Comparison of ENCODE assay signal across 8 mouse cellular contexts in the genomic region with DNA sequence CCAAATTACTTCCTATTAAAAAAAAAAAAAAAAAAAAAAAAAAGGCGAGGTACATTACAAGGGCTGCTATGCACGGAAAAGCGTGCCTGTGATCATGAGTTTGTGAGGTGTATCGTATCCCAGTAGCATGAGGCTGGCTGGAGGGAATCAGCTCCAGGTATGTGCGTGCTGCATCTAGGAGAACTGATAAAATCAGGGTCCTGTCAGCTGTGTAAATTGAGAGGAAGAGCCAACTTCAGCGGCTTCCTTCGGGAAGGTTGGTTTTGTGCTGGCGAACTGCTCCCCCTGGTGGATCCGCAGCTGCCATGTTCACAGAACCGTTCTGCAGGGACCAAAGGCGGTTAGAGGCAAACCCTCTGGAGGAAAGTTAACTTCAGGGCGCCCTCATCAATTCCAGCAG.
A peak's percentile ranks its signal among the peaks of the same experiment; 100 is the strongest.
DNase-seq lines count a peak whose midpoint lies in the region; ATAC-seq and TF ChIP-seq lines count a peak whose summit lies in the region.

No protein-coding gene starts in this region.

- peak; percentile 84 for ATAC-seq in hindbrain, embryonic 13.5 days (ENCODE audit: low FRiP score)
- peak; percentile 66 for ATAC-seq in lung, postnatal 0 days

- no peaks in the 10 kb centered on the region for H3K9me3 ChIP-seq in hindbrain, embryonic 13.5 days
- no peaks in the 10 kb centered on the region for H3K9me3 ChIP-seq in lung, postnatal 0 days (ENCODE audit: low read length)

- H3K27me3 ChIP-seq in hindbrain, embryonic 13.5 days = peaks cover 16% of the 10 kb centered on the region; the same call in 1 of the 2 replicates
- no peaks in the 10 kb centered on the region for H3K27me3 ChIP-seq in lung, postnatal 0 days (replicated peaks; ENCODE audit: insufficient read depth, low read length)

- peak overlapping the region; percentile 62 for H3K4me2 ChIP-seq in hindbrain, embryonic 13.5 days
- H3K4me2 ChIP-seq in lung, postnatal 0 days (replicated peaks; ENCODE audit: low read depth, low read length) = peak overlapping the region; percentile 58

- peak overlapping the region; percentile 61; the same call in 1 of the 2 replicates for H3K9ac ChIP-seq in hindbrain, embryonic 13.5 days
- H3K9ac ChIP-seq in lung, postnatal 0 days (replicated peaks; ENCODE audit: low read depth) = no peak overlapping the region

- TF ChIP-seq CTCF in lung, postnatal 0 days (IDR thresholded peaks at IDR 0.05) = peak; percentile 92

- H3K36me3 ChIP-seq in hindbrain, embryonic 13.5 days = no peaks in the 10 kb centered on the region
- H3K36me3 ChIP-seq in lung, postnatal 0 days (ENCODE audit: insufficient read depth, low read length) = no peaks in the 10 kb centered on the region

- peak; percentile 29 for DNase-seq in WW6 (ENCODE audit: low read depth, low spot score)
- DNase-seq in cerebellum, postnatal 14 days = peak; percentile 87 to 89
- peak; percentile 50 to 71 for DNase-seq in frontal cortex, postnatal 25 days (ENCODE audit: low spot score in 2 of 2)
- peak; percentile 80 to 85 for DNase-seq in layer of hippocampus, postnatal 14 days (ENCODE audit: low spot score in 2 of 2)
- peak; percentile 93 for DNase-seq in lung, postnatal 0 days (ENCODE audit: low spot score)
- peak; percentile 89 for DNase-seq in retina, embryonic 14.5 days (ENCODE audit: low spot score)
- peak; percentile 75 for DNase-seq in urinary bladder, postnatal 25 days (ENCODE audit: low spot score)

- H3K4me3 ChIP-seq in hindbrain, embryonic 13.5 days = peak overlapping the region; percentile 34
- peak overlapping the region; percentile 34 for H3K4me3 ChIP-seq in lung, postnatal 0 days (ENCODE audit: low read depth, low read length)

- TF ChIP-seq EP300 in lung, postnatal 0 days (IDR thresholded peaks at IDR 0.05) = no peak; the same call in 1 of the 2 replicates

- peaks cover 8% of the 10 kb centered on the region for H3K4me1 ChIP-seq in hindbrain, embryonic 13.5 days (replicated peaks)
- no peaks in the 10 kb centered on the region; the same call in none of the 2 replicates for H3K4me1 ChIP-seq in lung, postnatal 0 days (ENCODE audit: insufficient read depth, low read depth, low read length)

- 5% methylated on average over 12 of the region's 12 CpGs for WGBS in hindbrain, embryonic 13.5 days
- under 1% methylated on average over 12 of the region's 12 CpGs for WGBS in lung, postnatal 0 days

- H3K27ac ChIP-seq in hindbrain, embryonic 13.5 days = no peak overlapping the region
- peak overlapping the region; percentile 85 for H3K27ac ChIP-seq in lung, postnatal 0 days (ENCODE audit: low read length)

Comparison
In these comparisons a context has a peak if more than half of its experiments do, and no peak if none do; other contexts are left out.
1. DNase-seq: peak in every context shown above with its lines; median percentile 93 in lung, postnatal 0 days; 89 in retina, embryonic 14.5 days; 88 in cerebellum, postnatal 14 days; 82 in layer of hippocampus, postnatal 14 days; 75 in urinary bladder, postnatal 25 days; 60 in frontal cortex, postnatal 25 days; 29 in WW6.